Mouse (Mus musculus) bone marrow macrophage, adult 2 months (primary cell): Measurements from ENCODE around the gene Rbm19.

Source experiments
- CTCF ChIP-seq: IDR thresholded peaks from 2 replicates; pipeline ENCODE4 v1.5.1; 2012; ENCODE audit warnings: low read depth, mild to moderate bottlenecking, low read length, moderate library complexity
- POLR2A ChIP-seq: IDR thresholded peaks from 2 replicates; pipeline ENCODE4 v1.6.1; 2012; ENCODE audit warnings: mild to moderate bottlenecking, low read depth, low read length, borderline replicate concordance

DNA sequence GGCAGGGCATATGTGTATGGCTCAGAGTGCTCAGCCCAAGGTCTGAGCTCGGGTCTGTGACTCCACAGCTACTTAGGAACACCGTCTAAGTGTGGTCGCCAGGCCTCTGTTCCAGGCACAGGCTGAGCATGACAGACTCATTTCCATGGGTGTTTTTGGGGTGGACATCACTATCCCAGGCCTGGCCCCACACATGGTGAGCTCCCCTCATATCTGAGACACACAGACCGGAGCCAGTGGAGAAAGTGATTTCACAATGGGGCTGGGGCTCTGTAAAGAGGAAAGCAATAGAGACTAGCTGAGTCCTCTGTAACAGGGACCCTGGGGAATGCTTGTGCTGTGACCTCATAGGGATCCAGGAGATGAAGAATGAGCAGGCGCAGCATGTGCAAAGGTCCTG lies 20.8 kb downstream of the Rbm19 start:
- no peak for TF ChIP-seq CTCF
- no peak for TF ChIP-seq POLR2A
